Mouse (Mus musculus) spleen, adult 2 months (tissue): ENCODE data around the gene E130114P18Rik.

Source experiments
- CTCF ChIP-seq: fragments of 200-500 bp; IDR thresholded peaks from 2 replicates; pipeline ENCODE4 v1.5.1; 2011; ENCODE audit warnings: mild to moderate bottlenecking, inconsistent platforms; ENCODE audit not compliant: insufficient read depth, insufficient read length, insufficient replicate concordance; ENCODE audit errors: extremely low read depth
- POLR2A ChIP-seq: fragments of 200-500 bp; IDR thresholded peaks from 2 replicates; pipeline ENCODE4 v1.6.1; 2011; ENCODE audit warnings: low read depth, low read length, inconsistent platforms

DNA sequence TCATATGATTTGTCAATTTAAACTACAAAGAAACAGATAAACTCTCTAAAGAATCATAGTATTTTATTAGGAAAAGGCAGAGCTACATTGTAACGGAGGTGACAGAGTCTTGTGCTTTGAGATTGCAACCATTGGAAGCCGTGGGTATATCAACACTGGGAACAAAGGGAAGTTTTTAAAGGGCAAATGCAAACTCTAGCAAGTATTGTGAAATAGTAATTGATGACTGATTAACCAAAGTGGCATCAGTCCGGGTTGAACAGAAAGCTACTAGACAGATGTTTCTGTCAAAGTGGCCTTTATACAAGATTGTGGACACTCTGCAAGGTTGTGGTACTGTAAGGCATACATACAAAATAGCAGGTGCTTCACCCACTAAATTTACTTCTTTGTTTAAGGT, 162.8 kb downstream of the E130114P18Rik start:
- no peak for TF ChIP-seq CTCF
- no peak for TF ChIP-seq POLR2A
